In genomic region chr17:78248197-78248596, GRCm38 (mm10) we compare ENCODE assay signal across 14 mouse cellular contexts. TPM values are rescaled to one million over a fixed set of nuclear protein-coding genes. Genes with fewer than 3 reads are reported as not detected.
DNase-seq lines count a peak whose midpoint lies in the region; ATAC-seq and TF ChIP-seq lines count a peak whose summit lies in the region.
"Had no signal": no experiment of that assay in that cellular context is flagged by ENCODE, and none has a peak within 500 bp of the region (broad histone marks: within the 10 kb centered on the region; RNA-seq: fewer than 3 reads in every experiment).

No protein-coding gene starts in this region.

- H3K27me3 ChIP-seq in heart, adult 2 months (ENCODE audit: control insufficient read depth, insufficient read depth, low read length) = no peaks in the 10 kb centered on the region
- no peaks in the 10 kb centered on the region for H3K27me3 ChIP-seq in lung, embryonic 14.5 days (ENCODE audit: insufficient read depth, low read length)
- H3K27me3 ChIP-seq: embryonic facial prominence, embryonic 13.5 days; heart, embryonic 15.5 days; hindbrain, embryonic 15.5 days had no signal

- TF ChIP-seq POLR2A in heart, adult 2 months (IDR thresholded peaks at IDR 0.05; ENCODE audit: insufficient read depth, low read depth, low read length) = no peak

- H3K4me1 ChIP-seq in heart, adult 2 months (ENCODE audit: control insufficient read depth, insufficient read depth, low read length) = peaks cover 25% of the 10 kb centered on the region
- H3K4me1 ChIP-seq in lung, embryonic 14.5 days (ENCODE audit: insufficient read depth) = peaks cover 8% of the 10 kb centered on the region

- H3K9me3 ChIP-seq in lung, embryonic 14.5 days (ENCODE audit: low read depth, low read length) = no peaks in the 10 kb centered on the region
- H3K9me3 ChIP-seq: embryonic facial prominence, embryonic 13.5 days; heart, embryonic 15.5 days; hindbrain, embryonic 15.5 days had no signal

- no peak for ATAC-seq in lung, embryonic 14.5 days (ENCODE audit: insufficient read depth)
- peak; percentile 29; the same call in 1 of the 2 replicates for ATAC-seq in granulocyte monocyte progenitor cell, adult 5-6 weeks (replicated peaks; ENCODE audit: poor library complexity, severe bottlenecking)
- ATAC-seq in monocyte, adult 5-6 weeks (replicated peaks; ENCODE audit: insufficient number of reproducible peaks, low FRiP score, low TSS enrichment, poor library complexity, severe bottlenecking) = peak; percentile 64; the same call in 1 of the 2 replicates

- no peak overlapping the region for H3K4me2 ChIP-seq in lung, embryonic 14.5 days
- H3K4me2 ChIP-seq: embryonic facial prominence, embryonic 13.5 days; heart, embryonic 15.5 days; hindbrain, embryonic 15.5 days had no signal

- 0 out of 2 replicates have a peak overlapping the region, but pooled peaks have one; percentile 34 for H3K9ac ChIP-seq in heart, adult 2 months (ENCODE audit: low read depth, low read length)
- H3K9ac ChIP-seq in lung, embryonic 14.5 days = no peak overlapping the region
- H3K9ac ChIP-seq: embryonic facial prominence, embryonic 13.5 days; heart, embryonic 15.5 days; hindbrain, embryonic 15.5 days had no signal

- peaks cover 4% of the 10 kb centered on the region for H3K79me2 ChIP-seq in heart, adult 2 months (replicated peaks; ENCODE audit: control insufficient read depth, insufficient read depth, low read length)

- WGBS in heart, adult 2 months = 40% methylated on average over 5 of the region's 5 CpGs
- 62% methylated on average over 5 of the region's 5 CpGs for WGBS in lung, embryonic 14.5 days

- peak overlapping the region; percentile 68 for H3K27ac ChIP-seq in heart, adult 2 months
- H3K27ac ChIP-seq in lung, embryonic 14.5 days (ENCODE audit: low read depth) = 0 out of 2 replicates have a peak overlapping the region, but pooled peaks have one; percentile 28
- H3K27ac ChIP-seq: embryonic facial prominence, embryonic 13.5 days; hindbrain, embryonic 15.5 days had no signal

- no peak overlapping the region for H3K4me3 ChIP-seq in heart, adult 2 months
- no peak overlapping the region for H3K4me3 ChIP-seq in lung, embryonic 14.5 days (ENCODE audit: low read depth, low read length)
- H3K4me3 ChIP-seq: embryonic facial prominence, embryonic 13.5 days; heart, embryonic 15.5 days; hindbrain, embryonic 15.5 days had no signal

- DNase-seq in heart, adult 2 months = no peak
- no peak for DNase-seq in heart, postnatal 10 days
- no peak for DNase-seq in lung, embryonic 14.5 days
- DNase-seq in lung, postnatal 4 days = no peak
- DNase-seq in retina, embryonic 14.5 days (ENCODE audit: low spot score) = no peak
- no peak for DNase-seq in right cerebral cortex, postnatal 25 days
- DNase-seq: cerebellum, adult 18-20 months; kidney, adult 8-10 months; layer of hippocampus, adult 9-11 months had no signal

- no peak for TF ChIP-seq EP300 in heart, adult 2 months (IDR thresholded peaks at IDR 0.05; ENCODE audit: insufficient read depth, low read depth, low read length)

- no peak for TF ChIP-seq CTCF in heart, adult 2 months (IDR thresholded peaks at IDR 0.05)
- no peak for TF ChIP-seq CTCF in lung, embryonic 14.5 days (IDR thresholded peaks at IDR 0.05; ENCODE audit: low read depth)

- H3K36me3 ChIP-seq in heart, adult 2 months (ENCODE audit: control insufficient read depth, insufficient read depth, low read length) = peaks cover 34% of the 10 kb centered on the region
- no peaks in the 10 kb centered on the region for H3K36me3 ChIP-seq in lung, embryonic 14.5 days (ENCODE audit: insufficient read depth)
- H3K36me3 ChIP-seq: embryonic facial prominence, embryonic 13.5 days; heart, embryonic 15.5 days; hindbrain, embryonic 15.5 days had no signal

- intact Hi-C loops in heart, adult 2 months (cut with DNase I) = loop anchor here (5.0 kb wide), 2 partner anchors 114 to 169 kb away; partner anchors contain the start of gene Fez2
- intact Hi-C loops in heart, postnatal 10 days (cut with DNase I) = loop anchor here (5.0 kb wide), 1 partner anchor 114 kb away; no protein-coding TSS in a partner anchor

RNA-seq across cellular contexts. Expression of gene Crim1, which starts 48.1 kb away (rescaled TPM):
- 10 to 100 TPM; 50.6 to 55.4 TPM for total RNA-seq in heart, adult 2 months (2021)
- 28.2 and 42.9 TPM in 2 replicates for polyA plus RNA-seq in heart, adult 2 months (2012; rRNA removed)
- 10 to 100 TPM; 44.8 to 47.1 TPM for total RNA-seq in heart, postnatal 10 days (2021)
- 3.1 and 5.7 TPM in 2 replicates for polyA plus RNA-seq in lung, embryonic 14.5 days (2014; fragmentation: Nextera tagmentation; extraction: Ambion mirVana)
- total RNA-seq in granulocyte monocyte progenitor cell, adult 5-6 weeks (2014; fragmentation: Nextera tagmentation) = 1.7 and 2.2 TPM in 2 replicates
- total RNA-seq in granulocyte monocyte progenitor cell, adult 5-6 weeks (2017) = 0.67 and 1.4 TPM in 2 replicates
- 8.2 to 23.1 TPM (median 10.1 TPM) in 3 replicates for total RNA-seq in monocyte, adult 5-6 weeks (2017)
